Mouse (Mus musculus) heart, embryonic 11.5 days (tissue): ENCODE data around the gene Lpcat4. TPM values are rescaled to one million over a fixed set of nuclear protein-coding genes. Genes with fewer than 3 reads are reported as not detected.
"Not testable (repeated sequence)": the region's sequence is repeated elsewhere in the genome, so short reads cannot be mapped to it uniquely, and the experiment has no call there.

ENCODE experiments used
- ATAC-seq: fragments of 200-750 bp; cut with Nextera tagmentation; replicated peaks from 2 replicates; pipeline ENCODE4 v1.8.0; 2017; ENCODE audit warnings: moderate library complexity; ENCODE audit not compliant: insufficient number of reproducible peaks, low FRiP score, low TSS enrichment
- H3K27ac ChIP-seq: fragments of 300-500 bp; sonication (generic); 2 replicates; pipeline ENCODE4 v1.5.1; 2014; ENCODE audit warnings: mild to moderate bottlenecking, low read depth, low read length
- H3K27me3 ChIP-seq: fragments of 300-500 bp; sonication (generic); 2 replicates; pipeline ENCODE4 v1.6.1; 2014; ENCODE audit warnings: mild to moderate bottlenecking, low read length, mixed read lengths; ENCODE audit not compliant: control insufficient read depth, insufficient read depth
- H3K36me3 ChIP-seq: fragments of 300-500 bp; sonication (generic); 2 replicates; pipeline ENCODE4 v1.6.1; 2014; ENCODE audit warnings: mild to moderate bottlenecking, low read length, moderate library complexity, mixed read lengths; ENCODE audit not compliant: control insufficient read depth, insufficient read depth
- H3K4me1 ChIP-seq: fragments of 300-500 bp; sonication (generic); 2 replicates; pipeline ENCODE4 v1.6.1; 2014; ENCODE audit warnings: low read length; ENCODE audit not compliant: control insufficient read depth, insufficient read depth
- H3K4me2 ChIP-seq: fragments of 300-500 bp; sonication (generic); 2 replicates; pipeline ENCODE4 v1.6.1; 2014; ENCODE audit warnings: mild to moderate bottlenecking, moderate library complexity
- H3K4me3 ChIP-seq: fragments of 300-500 bp; sonication (generic); 2 replicates; pipeline ENCODE4 v1.5.1; 2014; ENCODE audit warnings: low read depth, low read length
- H3K9ac ChIP-seq: fragments of 300-500 bp; sonication (generic); 2 replicates; pipeline ENCODE4 v1.6.1; 2014; ENCODE audit warnings: mild to moderate bottlenecking, low read depth, low read length, moderate library complexity
- H3K9me3 ChIP-seq: fragments of 300-500 bp; sonication (generic); replicated peaks from 2 replicates; pipeline ENCODE4 v1.6.1; 2016; ENCODE audit warnings: low read length; ENCODE audit not compliant: control insufficient read depth
- WGBS: fragments of 180-500 bp; shearing (Covaris S2); extraction: QIAGEN DNeasy Blood & Tissue Kit; methylation state at CpG from one replicate; pipeline ENCODE4 v1.1.7; 2014; ENCODE audit not compliant: insufficient replicate concordance; 5-methylcytosine and 5-hydroxymethylcytosine counted together
- polyA plus RNA-seq: library from polyadenylated mRNA; unstranded; fragments of >200 nt; fragmentation: Nextera tagmentation; extraction: Ambion mirVana; gene quantifications from 2 replicates; pipeline ENCODE4 v1.2.1, GENCODE M21; 2014

The Lpcat4 gene
- polyA plus RNA-seq, 1 experiment from 2014 or later = 15.4 TPM

DNA sequence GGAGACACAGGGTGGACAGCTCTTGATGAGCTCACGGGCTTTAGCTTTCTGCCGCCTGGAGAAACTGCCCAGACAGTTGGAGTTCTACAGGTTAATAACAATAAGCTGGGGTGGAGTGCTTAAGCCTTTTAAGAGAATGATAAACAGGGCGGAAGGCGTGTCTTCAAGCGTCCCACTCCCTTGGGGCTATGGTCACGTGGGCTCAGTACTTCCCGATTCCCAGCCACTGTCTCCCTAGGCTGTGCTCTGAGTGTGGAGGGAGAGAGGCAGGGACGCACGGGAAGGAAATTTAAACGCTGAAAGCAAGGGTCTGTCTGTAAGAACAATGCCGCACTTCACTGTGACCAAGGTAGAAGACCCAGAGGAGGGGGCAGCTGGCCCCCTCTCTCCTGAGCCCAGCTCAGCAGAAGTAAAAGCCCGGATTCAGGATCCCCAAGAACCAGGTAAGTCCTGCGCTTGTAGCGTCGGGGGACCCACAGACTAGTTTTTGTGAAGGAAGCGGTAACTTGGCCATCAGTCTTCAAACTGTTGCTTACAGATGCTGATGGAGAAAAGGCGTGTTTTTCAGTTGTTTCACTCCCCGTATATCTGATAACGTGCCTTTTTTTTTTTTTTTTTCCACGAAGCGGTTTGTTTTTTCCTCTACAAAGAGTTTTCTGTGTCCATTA, 45.2 kb downstream of the Lpcat4 start:
- H3K4me2 ChIP-seq = peak overlapping the region; percentile 93
- ATAC-seq = peak; percentile 85
- H3K9me3 ChIP-seq = no peaks in the 10 kb centered on the region
- peak overlapping the region; percentile 59 for H3K27ac ChIP-seq
- peaks cover 4% of the 10 kb centered on the region; the same call in 1 of the 2 replicates for H3K4me1 ChIP-seq
- H3K4me3 ChIP-seq = peak overlapping the region; percentile 67
- no peaks in the 10 kb centered on the region for H3K36me3 ChIP-seq
- no peaks in the 10 kb centered on the region for H3K27me3 ChIP-seq
- 2% methylated on average over 21 of the region's 21 CpGs for WGBS
- H3K9ac ChIP-seq = peak overlapping the region; percentile 85

DNA sequence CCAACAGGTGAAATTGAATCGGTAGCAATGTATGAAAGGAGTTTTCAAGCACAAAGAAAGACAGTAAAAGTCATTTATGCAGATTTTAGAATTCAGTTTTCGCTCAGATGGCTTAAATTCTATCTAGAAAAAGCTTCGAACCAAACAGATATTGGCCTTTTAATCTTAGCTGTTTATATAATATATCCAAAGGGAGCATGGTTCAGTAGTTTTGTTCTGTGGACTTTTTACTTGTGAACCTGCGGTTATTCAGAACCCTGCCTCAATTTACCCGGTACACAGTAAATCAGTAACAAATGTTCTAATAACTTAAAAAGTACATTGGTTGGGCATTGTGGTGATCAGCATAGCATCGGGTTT, 45.7 kb downstream of the Lpcat4 start:
- peak overlapping the region; percentile 93 for H3K4me2 ChIP-seq
- H3K27me3 ChIP-seq = no peaks in the 10 kb centered on the region
- no peaks in the 10 kb centered on the region for H3K9me3 ChIP-seq
- H3K36me3 ChIP-seq = no peaks in the 10 kb centered on the region
- peak overlapping the region; percentile 67 for H3K4me3 ChIP-seq
- WGBS = 64% methylated on average over 6 of the region's 6 CpGs
- no peak for ATAC-seq
- H3K9ac ChIP-seq = peak overlapping the region; percentile 85; the same call in 1 of the 2 replicates
- no peak overlapping the region for H3K27ac ChIP-seq
- peaks cover 4% of the 10 kb centered on the region; the same call in 1 of the 2 replicates for H3K4me1 ChIP-seq

DNA sequence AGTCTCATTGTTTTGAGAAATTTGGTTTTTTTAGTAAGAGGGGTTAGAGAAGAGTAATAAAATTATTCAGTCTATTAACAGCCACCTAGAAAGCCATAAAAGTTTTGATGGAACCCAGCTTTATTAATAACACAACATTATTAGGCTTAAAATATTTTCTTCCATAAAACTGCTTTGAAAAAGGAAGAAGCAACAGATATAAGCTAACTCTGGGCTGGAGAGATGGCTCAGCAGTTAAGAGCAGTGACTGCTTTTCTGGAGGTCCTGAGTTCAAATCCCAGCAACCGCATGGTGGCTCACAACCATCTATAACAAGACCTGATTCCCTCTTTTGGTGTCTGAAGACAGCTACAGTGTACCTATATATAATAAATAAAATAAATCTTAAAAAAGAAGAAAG, 46.8 kb downstream of the Lpcat4 start:
- not testable (repeated sequence) for ATAC-seq, H3K4me3 ChIP-seq, H3K9ac ChIP-seq, H3K9me3 ChIP-seq, H3K36me3 ChIP-seq, H3K4me1 ChIP-seq, H3K27ac ChIP-seq, H3K27me3 ChIP-seq, H3K4me2 ChIP-seq
- WGBS = 93% methylated on average over 1 of the region's 1 CpGs

DNA sequence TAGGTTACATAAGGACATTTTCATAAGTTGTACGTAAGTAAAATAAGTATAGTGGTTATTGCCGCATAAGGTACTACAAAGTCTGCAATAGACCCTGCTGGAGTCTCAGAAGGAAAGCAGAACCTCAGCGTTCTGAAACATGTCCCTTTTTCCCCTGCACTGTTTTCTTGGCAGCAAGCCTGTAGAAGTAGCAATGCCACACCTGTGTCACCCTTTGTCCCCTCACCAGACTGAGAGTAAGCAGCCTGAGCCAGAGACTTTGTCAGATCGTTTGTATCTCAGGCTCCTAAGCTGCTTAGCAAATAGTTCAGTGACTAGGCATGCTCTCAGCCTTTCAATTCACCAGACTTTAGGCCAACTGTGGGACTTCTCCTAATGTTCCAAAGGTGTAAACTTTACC, 47.8 kb downstream of the Lpcat4 start:
- Histone ChIP-seq H3K27ac (no peak overlapping the region), H3K9me3 (no peaks in the 10 kb centered on the region), H3K4me3 (no peak overlapping the region), H3K36me3 (no peaks in the 10 kb centered on the region), H3K27me3 (no peaks in the 10 kb centered on the region), H3K4me1 (peaks cover 4% of the 10 kb centered on the region; the same call in 1 of the 2 replicates), H3K4me2 (no peak overlapping the region), H3K9ac (no peak overlapping the region)
- no peak for ATAC-seq
- 68% methylated on average over 4 of the region's 4 CpGs for WGBS

DNA sequence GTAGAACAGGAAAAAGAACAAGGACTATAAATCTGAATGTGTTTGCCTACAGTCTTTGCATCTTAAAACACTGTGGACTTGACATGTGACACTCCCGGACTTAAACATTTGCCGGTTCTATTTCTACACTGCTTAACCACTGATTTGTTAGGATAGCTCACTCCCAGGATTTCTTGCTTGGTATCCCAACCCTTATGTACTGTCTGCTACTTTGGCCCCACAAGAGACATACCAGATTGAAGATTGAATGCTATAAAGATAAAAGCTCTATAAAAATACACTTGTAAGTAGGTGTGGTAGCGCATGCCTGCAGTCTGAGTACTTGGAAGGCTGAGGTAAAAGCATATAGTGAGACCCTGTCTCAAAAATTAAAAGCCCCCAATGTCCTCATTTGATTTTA, 50.2 kb downstream of the Lpcat4 start:
- Histone ChIP-seq H3K9me3 (no peaks in the 10 kb centered on the region), H3K4me1 (no peaks in the 10 kb centered on the region), H3K27ac (no peak overlapping the region), H3K4me3 (no peak overlapping the region), H3K36me3 (no peaks in the 10 kb centered on the region), H3K4me2 (no peak overlapping the region), H3K27me3 (no peaks in the 10 kb centered on the region), H3K9ac (no peak overlapping the region)
- 88% methylated on average over 3 of the region's 3 CpGs for WGBS
- ATAC-seq = no peak

DNA sequence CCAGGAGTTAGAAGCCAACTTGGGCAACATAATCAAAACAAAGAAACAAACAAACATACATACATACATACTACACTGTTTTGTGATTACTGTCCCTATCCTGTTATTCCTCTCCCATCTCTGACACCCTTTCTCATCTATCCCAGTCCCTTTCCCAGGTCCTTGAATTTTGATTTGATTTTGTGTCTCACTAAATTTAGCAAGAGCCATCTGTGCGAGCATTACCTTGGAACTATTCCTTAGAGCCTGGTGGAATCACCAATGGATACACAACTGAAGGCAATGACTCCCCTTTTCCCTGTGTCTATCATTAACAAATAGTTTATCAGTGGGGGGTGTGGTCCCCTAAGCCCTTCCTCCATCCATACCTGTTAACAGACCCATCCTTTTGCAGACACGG, 53.6 kb downstream of the Lpcat4 start:
- no peaks in the 10 kb centered on the region for H3K27me3 ChIP-seq
- no peak overlapping the region for H3K9ac ChIP-seq
- 71% methylated on average over 2 of the region's 2 CpGs for WGBS

DNA sequence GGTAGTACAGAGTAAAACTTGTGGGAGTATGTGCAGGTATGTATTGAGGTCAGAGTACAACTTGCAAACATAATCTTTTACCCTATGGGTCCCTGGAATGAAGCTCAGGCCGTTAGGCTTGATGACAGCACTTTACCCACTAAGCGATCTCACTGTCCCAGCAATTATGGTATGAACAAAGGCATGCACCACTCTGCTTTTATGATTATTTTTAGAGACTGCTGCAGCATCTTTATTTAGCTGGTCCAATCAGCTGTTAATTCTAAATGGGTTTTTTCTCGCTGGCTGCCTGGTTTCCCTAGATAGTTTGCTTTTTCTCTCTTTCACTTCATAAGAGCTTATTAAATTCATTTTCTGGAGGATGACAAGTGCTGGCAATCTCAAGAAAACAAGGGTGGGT, 56.9 kb downstream of the Lpcat4 start:
- no peak for ATAC-seq
- WGBS = 53% methylated on average over 3 of the region's 3 CpGs
- peaks cover 3% of the 10 kb centered on the region; the same call in 1 of the 2 replicates for H3K4me1 ChIP-seq
- H3K9me3 ChIP-seq = no peaks in the 10 kb centered on the region
- H3K4me3 ChIP-seq = no peak overlapping the region
- H3K9ac ChIP-seq = no peak overlapping the region
- peak overlapping the region; percentile 60 for H3K27ac ChIP-seq
- H3K27me3 ChIP-seq = no peaks in the 10 kb centered on the region
- peak overlapping the region; percentile 32 for H3K4me2 ChIP-seq
- no peaks in the 10 kb centered on the region for H3K36me3 ChIP-seq

More for the DNA sequence above, 53.6 kb downstream of the Lpcat4 start:
- Histone ChIP-seq H3K9me3 (no peaks in the 10 kb centered on the region), H3K4me2 (no peak overlapping the region), H3K36me3 (no peaks in the 10 kb centered on the region), H3K27ac (no peak overlapping the region), H3K4me1 (peaks cover 3% of the 10 kb centered on the region; the same call in 1 of the 2 replicates), H3K4me3 (no peak overlapping the region)
- ATAC-seq = no peak
